Mouse (Mus musculus) cerebellum, adult 2 months (tissue): Measurements from ENCODE around the gene Trpv5. TPM values are rescaled to one million over a fixed set of nuclear protein-coding genes. Genes with fewer than 3 reads are reported as not detected.

Source experiments
- DNase-seq, 2 experiments: peaks; one replicate each; pipeline ENCODE4 v3.0.0; 2021
- H3K27ac ChIP-seq: fragments of 200-500 bp; 2 replicates; pipeline ENCODE4 v1.5.1; 2012; ENCODE audit warnings: low read length, control low read depth, inconsistent platforms; ENCODE audit not compliant: insufficient read depth
- H3K27me3 ChIP-seq: fragments of 200-500 bp; 2 replicates; pipeline ENCODE4 v1.6.1; 2012; ENCODE audit warnings: inconsistent platforms, mild to moderate bottlenecking, low read length, moderate library complexity; ENCODE audit not compliant: control insufficient read depth, insufficient read depth
- H3K4me1 ChIP-seq: fragments of 200-500 bp; 2 replicates; pipeline ENCODE4 v1.6.1; 2011; ENCODE audit warnings: low read length; ENCODE audit not compliant: control insufficient read depth, insufficient read depth
- H3K4me3 ChIP-seq: fragments of 200-500 bp; replicated peaks from 2 replicates; pipeline ENCODE3; 2011; ENCODE audit warnings: mild to moderate bottlenecking, low read depth, low read length, control low read depth; ENCODE audit not compliant: insufficient read depth
- CTCF ChIP-seq: fragments of 200-500 bp; IDR thresholded peaks from 2 replicates; pipeline ENCODE4 v1.5.1; 2011; ENCODE audit warnings: low read depth, mild to moderate bottlenecking, control low read depth, low read length, moderate library complexity, borderline replicate concordance; ENCODE audit not compliant: insufficient read depth
- POLR2A ChIP-seq: fragments of 200-500 bp; IDR thresholded peaks from 2 replicates; pipeline ENCODE4 v1.6.1; 2011; ENCODE audit warnings: low read length, control low read depth, borderline replicate concordance; ENCODE audit not compliant: insufficient read depth
- WGBS: fragments of 180-500 bp; shearing (Covaris S2); methylation state at CpG from one replicate; pipeline ENCODE4 v1.1.7; 2018; 5-methylcytosine and 5-hydroxymethylcytosine counted together
- polyA plus RNA-seq: library from polyadenylated mRNA; depleted of rRNA; stranded (reverse); fragments of >200 nt; gene quantifications from 2 replicates; pipeline ENCODE4 v1.2.3, GENCODE M21; 2012

Gene Trpv5
- polyA plus RNA-seq, 1 experiment, result not detected

- TF ChIP-seq CTCF (no peak), POLR2A (no peak)
- H3K27ac ChIP-seq, result no peak within 1 kb of the TSS
- H3K4me3 ChIP-seq, result no peak within 1 kb of the TSS
- WGBS, result 22% methylated on average over 5 of the region's 5 CpGs
- H3K27me3 ChIP-seq, result no peaks in the 10 kb centered on the region
- DNase-seq, result no peak
- no peaks in the 10 kb centered on the region for H3K4me1 ChIP-seq
Observed at GRCm38 (mm10) chr6:41636178-41636577, 44.4 kb downstream of the Trpv5 start, which contains the start of gene Trpv6. TSS of gene Trpv6 (minus strand) at chr6:41636405.

GRCm38 (mm10) chr6:41635211-41635610 is 45.4 kb downstream of the Trpv5 start:
- TF ChIP-seq POLR2A (no peak), CTCF (no peak)
- WGBS, result 8% methylated on average over 1 of the region's 1 CpGs
- no peak for DNase-seq
- no peaks in the 10 kb centered on the region for H3K4me1 ChIP-seq
- H3K27ac ChIP-seq, result no peak overlapping the region
- no peak overlapping the region for H3K4me3 ChIP-seq
- no peaks in the 10 kb centered on the region for H3K27me3 ChIP-seq

GRCm38 (mm10) chr6:41631549-41631948 is 49.0 kb downstream of the Trpv5 start:
- TF ChIP-seq CTCF, result no peak
- Histone ChIP-seq H3K27ac (no peak overlapping the region), H3K4me1 (no peaks in the 10 kb centered on the region), H3K4me3 (no peak overlapping the region), H3K27me3 (no peaks in the 10 kb centered on the region)
- DNase-seq, result no peak
- WGBS, result 76% methylated on average over 4 of the region's 4 CpGs

GRCm38 (mm10) chr6:41630791-41631190 is 49.8 kb downstream of the Trpv5 start:
- no peak for DNase-seq
- Histone ChIP-seq H3K4me3 (no peak overlapping the region), H3K4me1 (no peaks in the 10 kb centered on the region), H3K27ac (no peak overlapping the region), H3K27me3 (no peaks in the 10 kb centered on the region)
- 85% methylated on average over 2 of the region's 2 CpGs for WGBS
- TF ChIP-seq POLR2A (no peak), CTCF (no peak)

- WGBS, result 89% methylated on average over 1 of the region's 1 CpGs
- no peaks in the 10 kb centered on the region for H3K27me3 ChIP-seq
- no peak for DNase-seq
Observed at GRCm38 (mm10) chr6:41628180-41628579, 52.4 kb downstream of the Trpv5 start.

GRCm38 (mm10) chr6:41622661-41623060 is 57.9 kb downstream of the Trpv5 start:
- Histone ChIP-seq H3K27ac (no peak overlapping the region), H3K4me1 (no peaks in the 10 kb centered on the region), H3K4me3 (no peak overlapping the region), H3K27me3 (no peaks in the 10 kb centered on the region)
- no peak for DNase-seq
- WGBS, result 53% methylated on average over 9 of the region's 9 CpGs
- TF ChIP-seq POLR2A (no peak), CTCF (peak; percentile 26)

More at GRCm38 (mm10) chr6:41628180-41628579, 52.4 kb downstream of the Trpv5 start:
- Histone ChIP-seq H3K4me1 (no peaks in the 10 kb centered on the region), H3K27ac (no peak overlapping the region), H3K4me3 (no peak overlapping the region)
- TF ChIP-seq CTCF (no peak), POLR2A (no peak)

GRCm38 (mm10) chr6:41621241-41621990 is 59.2 kb downstream of the Trpv5 start:
- TF ChIP-seq POLR2A (no peak), CTCF (no peak)
- 92% methylated on average over 12 of the region's 12 CpGs for WGBS
- H3K4me1 ChIP-seq, result no peaks in the 10 kb centered on the region
- no peak for DNase-seq
- H3K27me3 ChIP-seq, result no peaks in the 10 kb centered on the region
- no peak overlapping the region for H3K4me3 ChIP-seq
- H3K27ac ChIP-seq, result no peak overlapping the region

GRCm38 (mm10) chr6:41620173-41620798 is 60.3 kb downstream of the Trpv5 start:
- Histone ChIP-seq H3K4me3 (no peak overlapping the region), H3K4me1 (no peaks in the 10 kb centered on the region), H3K27ac (no peak overlapping the region), H3K27me3 (no peaks in the 10 kb centered on the region)
- 88% methylated on average over 9 of the region's 9 CpGs for WGBS
- TF ChIP-seq POLR2A, result no peak
- TF ChIP-seq CTCF, result no peak
- no peak for DNase-seq
